Mouse (Mus musculus): ENCODE data around the gene Tnr.

The Tnr gene

DNA sequence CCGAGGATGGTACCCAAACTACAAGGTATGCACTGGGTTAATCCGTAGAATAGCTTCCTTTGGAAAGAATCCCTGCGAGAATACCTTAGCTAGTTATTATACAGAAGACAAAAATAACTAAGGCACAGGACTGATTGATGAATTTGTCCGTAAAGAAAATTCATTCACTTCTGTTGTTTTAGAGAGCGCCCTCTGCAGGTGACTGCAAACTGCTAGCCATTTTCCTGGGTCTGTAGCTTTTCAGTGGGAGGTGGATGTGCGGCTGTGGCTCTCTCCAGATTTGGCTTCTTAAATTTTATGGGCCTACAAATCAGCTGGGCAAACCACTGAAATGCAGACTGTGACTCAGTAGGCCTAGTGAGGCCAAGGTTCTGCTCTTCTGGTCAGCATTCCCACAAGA lies 42.5 kb downstream of the Tnr start:
- DNase-seq (ENCODE audit: low read depth, low spot score) = peak; percentile 1

- no peak for DNase-seq (ENCODE audit: low read depth, low spot score)
These were observed 43.6 kb downstream of the Tnr start for GRCm38 (mm10) chr1:159567171-159567570.

GRCm38 (mm10) chr1:159570270-159570669 lies 46.7 kb downstream of the Tnr start:
- DNase-seq (ENCODE audit: low read depth, low spot score) = no peak

GRCm38 (mm10) chr1:159570831-159571230 lies 47.3 kb downstream of the Tnr start:
- no peak for DNase-seq (ENCODE audit: low read depth, low spot score)

GRCm38 (mm10) chr1:159571951-159572350 lies 48.4 kb downstream of the Tnr start:
- no peak for DNase-seq (ENCODE audit: low read depth, low spot score)

DNA sequence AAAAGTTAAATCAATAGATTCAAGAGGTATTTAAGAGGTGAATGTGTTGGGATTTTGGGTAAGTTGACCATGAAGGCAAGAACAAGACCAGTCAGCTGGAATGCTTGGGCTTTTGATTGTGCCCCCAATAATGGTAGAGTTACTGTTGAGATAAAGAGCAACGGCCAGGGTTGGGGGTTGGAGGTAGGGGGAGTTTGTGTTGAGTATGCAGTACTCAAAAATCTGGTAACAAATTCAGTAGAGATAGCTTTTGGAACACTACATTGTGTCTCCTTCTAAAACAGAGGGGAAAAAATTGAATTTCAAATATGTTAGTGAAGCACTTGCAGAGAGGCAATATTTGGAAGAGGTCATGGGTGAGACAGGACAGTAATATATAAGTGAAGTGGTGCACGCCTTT lies 49.5 kb downstream of the Tnr start:
- DNase-seq (ENCODE audit: low read depth, low spot score) = no peak

DNA sequence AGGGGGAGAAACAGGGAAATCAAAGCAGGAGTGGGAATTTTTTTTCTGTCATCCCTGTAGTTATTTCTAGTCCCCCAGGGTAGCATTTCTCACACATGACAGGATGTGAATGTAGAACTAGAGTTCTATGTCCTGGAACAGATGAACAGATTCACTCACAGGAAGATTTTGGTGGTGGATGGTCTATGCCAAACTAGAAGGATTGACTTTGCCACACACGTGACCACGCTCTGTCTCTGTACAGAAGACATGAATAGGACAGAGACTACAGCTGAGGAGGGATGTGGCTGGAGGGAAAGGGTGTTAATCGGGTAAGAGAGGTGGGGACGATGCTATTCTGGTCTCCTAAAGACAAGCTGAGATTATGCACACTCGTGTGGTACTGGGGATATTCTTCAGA lies 51.1 kb downstream of the Tnr start:
- no peak for DNase-seq (ENCODE audit: low read depth, low spot score)

DNA sequence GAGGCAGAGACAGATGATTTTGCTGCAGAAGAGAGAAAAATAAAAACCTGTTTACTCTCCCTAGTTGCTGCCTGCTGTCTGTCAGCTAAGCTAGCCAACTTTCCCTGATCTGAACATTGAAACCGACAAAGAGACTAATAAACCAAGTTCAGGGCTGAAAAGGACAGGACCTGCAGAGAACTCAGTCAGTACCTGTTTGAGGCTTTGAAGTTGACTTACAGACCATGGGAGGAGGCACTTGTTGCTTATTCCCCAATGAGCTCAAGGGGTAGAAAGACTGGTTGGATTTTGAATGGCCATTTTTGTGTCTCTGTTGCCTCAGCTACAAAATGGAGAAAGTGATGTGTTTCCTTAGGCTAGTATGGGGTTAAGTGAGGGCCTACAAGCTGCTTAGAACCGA lies 52.7 kb downstream of the Tnr start:
- no peak for DNase-seq (ENCODE audit: low read depth, low spot score)

DNA sequence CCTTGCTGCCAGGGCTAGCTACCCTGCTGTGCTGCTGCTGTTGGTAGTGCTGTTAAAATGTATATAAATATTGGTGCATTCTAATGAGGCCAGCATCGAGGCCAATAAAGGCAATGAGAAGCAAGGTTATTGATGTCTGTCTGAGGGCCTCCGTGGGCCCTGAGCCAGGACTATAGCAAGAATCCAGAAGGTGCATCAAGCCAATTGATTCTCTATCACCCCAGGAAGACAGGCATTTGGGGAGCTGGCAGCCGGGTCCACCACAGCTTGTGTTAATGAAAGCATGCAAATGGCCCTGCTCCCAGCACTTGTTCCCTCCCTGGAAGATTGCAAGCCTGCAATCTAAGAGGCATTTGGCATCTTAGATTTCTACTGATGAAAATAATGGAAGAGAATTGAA lies 54.8 kb downstream of the Tnr start:
- DNase-seq (ENCODE audit: low read depth, low spot score) = no peak

GRCm38 (mm10) chr1:159580335-159580921 lies 56.9 kb downstream of the Tnr start:
- DNase-seq (ENCODE audit: low read depth, low spot score) = no peak

- no peak for DNase-seq (ENCODE audit: low read depth, low spot score)
These were observed 60.3 kb downstream of the Tnr start for GRCm38 (mm10) chr1:159583877-159584276.

DNA sequence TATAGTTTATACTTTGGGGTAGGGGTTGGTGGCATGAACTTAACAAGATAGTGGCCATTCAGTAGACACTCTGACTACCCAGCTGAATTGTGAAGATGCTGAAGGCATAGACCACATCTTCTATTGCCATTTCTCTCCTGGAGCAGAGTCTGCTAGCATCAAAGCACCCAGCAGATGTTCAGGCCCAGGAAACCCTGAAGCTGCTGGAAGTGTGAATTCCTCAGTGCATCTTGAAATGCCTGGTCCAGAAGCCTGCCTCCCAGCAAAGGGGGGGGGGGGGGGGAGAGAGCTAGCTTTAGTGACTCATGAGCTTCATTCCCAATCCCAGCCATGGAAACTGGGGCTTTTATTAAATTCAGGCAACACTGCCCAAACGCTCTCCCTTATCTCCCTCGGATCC lies 65.2 kb downstream of the Tnr start:
- DNase-seq (ENCODE audit: low read depth, low spot score) = no peak

DNA sequence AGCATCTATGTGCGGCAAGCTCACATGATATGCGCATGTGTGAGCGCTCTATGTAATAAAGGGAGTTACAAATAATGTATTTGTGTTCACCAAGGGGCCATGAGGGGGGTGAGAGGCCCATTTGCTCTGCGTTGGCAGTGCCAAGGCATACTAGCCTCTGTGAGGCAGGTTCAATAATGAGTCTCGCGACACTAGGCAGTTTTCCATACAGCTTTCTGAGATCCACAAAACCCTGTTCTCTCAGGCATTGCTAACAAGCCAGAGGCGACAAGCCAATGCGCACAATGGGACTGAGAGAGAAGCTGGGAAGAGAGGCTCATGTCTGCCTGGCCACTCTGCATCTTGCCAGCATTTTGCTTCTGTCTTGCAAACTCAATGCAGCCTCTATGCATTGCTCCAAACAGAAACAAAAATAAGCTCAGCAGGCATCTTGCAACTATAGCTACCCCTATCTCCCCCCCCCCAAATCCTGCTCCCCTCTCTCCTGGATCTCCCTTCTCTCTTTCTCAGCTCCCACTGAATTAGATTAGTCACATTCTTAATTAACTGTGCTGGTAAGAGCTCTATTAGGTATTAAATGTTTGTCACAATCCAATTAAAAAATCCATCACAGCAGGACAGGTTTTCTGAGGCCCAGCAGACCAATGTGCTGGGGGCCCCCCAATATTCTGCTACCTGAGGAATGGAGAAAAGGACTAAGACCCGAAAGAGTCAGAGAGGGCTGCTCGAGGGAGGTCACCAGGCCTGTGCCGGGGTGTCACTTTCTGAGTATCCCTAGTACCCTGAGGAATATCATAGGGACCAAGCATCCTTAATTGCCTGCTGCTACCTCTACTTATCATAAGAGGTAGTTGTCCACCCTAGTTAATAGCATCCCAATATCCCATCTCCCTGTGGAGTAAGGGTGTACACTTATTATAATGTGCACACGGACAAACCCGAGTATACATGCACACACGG lies 70.8 kb downstream of the Tnr start:
- no peak for DNase-seq (ENCODE audit: low read depth, low spot score)

- DNase-seq (ENCODE audit: low read depth, low spot score) = no peak
These were observed 72.2 kb downstream of the Tnr start for GRCm38 (mm10) chr1:159595729-159596128.

DNA sequence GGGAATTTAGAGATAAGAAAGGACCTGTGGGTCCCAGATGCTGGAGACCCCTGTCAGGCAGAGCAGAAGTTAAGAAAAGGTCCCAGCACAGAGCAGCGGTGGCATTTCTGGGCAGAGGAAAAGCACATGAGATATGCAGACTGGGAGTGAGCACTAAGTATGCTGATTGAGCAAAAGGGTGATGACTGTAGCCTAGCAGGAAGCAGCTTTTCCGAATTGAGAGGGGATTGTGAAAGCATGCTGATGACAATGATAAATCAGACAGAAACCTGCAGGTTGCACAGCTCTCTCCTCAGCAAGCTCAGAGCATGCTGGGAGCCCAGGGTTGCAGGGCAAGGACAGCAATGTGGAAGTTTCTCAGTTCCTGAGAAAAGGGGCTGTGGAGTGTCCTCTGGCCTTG lies 73.1 kb downstream of the Tnr start:
- DNase-seq (ENCODE audit: low read depth, low spot score) = no peak

- no peak for DNase-seq (ENCODE audit: low read depth, low spot score)
These were observed 90.0 kb downstream of the Tnr start for GRCm38 (mm10) chr1:159613561-159613960.

GRCm38 (mm10) chr1:159614062-159614601 lies 90.6 kb downstream of the Tnr start:
- no peak for DNase-seq (ENCODE audit: low read depth, low spot score)

GRCm38 (mm10) chr1:159614644-159615431 lies 91.3 kb downstream of the Tnr start:
- DNase-seq (ENCODE audit: low read depth, low spot score) = no peak

- DNase-seq (ENCODE audit: low read depth, low spot score) = no peak
These were observed 92.1 kb downstream of the Tnr start for GRCm38 (mm10) chr1:159615686-159616085.

DNA sequence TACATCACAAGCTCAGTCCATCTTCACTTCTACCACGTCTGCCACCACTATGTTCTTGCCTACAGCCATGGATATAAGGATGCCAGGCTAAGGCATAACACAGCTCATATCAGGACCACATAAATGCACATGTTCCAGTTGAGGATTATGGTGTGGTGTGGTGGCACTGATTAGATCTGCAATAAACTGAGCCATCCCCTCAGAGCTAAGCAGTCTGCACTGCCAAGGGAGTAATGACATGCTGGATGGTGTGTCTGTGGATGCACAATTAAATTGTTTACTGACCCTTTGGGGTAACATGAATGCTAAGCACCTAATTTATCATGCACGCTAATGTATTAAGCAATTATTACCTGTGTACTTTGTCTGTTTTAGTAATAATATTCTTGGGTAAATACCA lies 95.6 kb downstream of the Tnr start:
- no peak for DNase-seq (ENCODE audit: low read depth, low spot score)

DNA sequence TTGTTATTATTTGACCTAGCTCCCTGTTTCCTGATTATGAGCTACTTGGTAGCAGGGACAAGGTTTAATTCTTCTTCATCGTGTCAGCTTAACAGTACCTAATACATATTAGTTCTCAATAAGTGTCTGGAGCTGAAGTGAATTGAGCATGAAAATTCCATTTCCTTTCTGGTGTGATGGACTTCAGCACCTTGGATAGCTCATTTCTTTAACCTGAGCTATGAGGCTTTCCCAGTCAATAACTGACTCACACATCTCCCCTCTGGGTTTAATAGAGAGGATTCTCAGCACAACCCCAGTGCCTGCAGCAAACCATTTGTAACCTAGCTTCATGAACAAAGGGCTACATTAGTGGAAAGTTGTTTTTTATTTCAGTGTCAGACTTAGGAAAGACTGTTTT lies 97.8 kb downstream of the Tnr start:
- DNase-seq (ENCODE audit: low read depth, low spot score) = no peak

- no peak for DNase-seq (ENCODE audit: low read depth, low spot score)
These were observed 105.5 kb downstream of the Tnr start for GRCm38 (mm10) chr1:159629119-159629518.
